Mouse (Mus musculus): ENCODE data around the gene Mocs3. TPM values are rescaled to one million over a fixed set of nuclear protein-coding genes. Genes with fewer than 3 reads are reported as not detected.

Gene Mocs3
- polyA plus RNA-seq, 1 experiment from 2014 or later: 7.7 TPM

- Histone ChIP-seq H3K36me3 (no peaks in the 10 kb centered on the region), H3K9ac (no peak overlapping the region), H3K27me3 (peaks cover 48% of the 10 kb centered on the region), H3K4me2 (no peak overlapping the region), H3K4me3 (no peak overlapping the region), H3K9me3 (0 out of 2 replicates have a peak, but pooled peaks cover 5% of the 10 kb centered on the region), H3K27ac (no peak overlapping the region), H3K4me1 (replicated peaks) (peaks cover 6% of the 10 kb centered on the region; the same call in 1 of the 2 replicates)
- no peak for ATAC-seq (ENCODE audit: low FRiP score)
- 58% methylated on average over 9 of the region's 9 CpGs for WGBS
These were observed 43.0 kb downstream of the Mocs3 start for GRCm38 (mm10) chr2:168273387-168273786.

GRCm38 (mm10) chr2:168274374-168274935, 44.0 kb downstream of the Mocs3 start:
- H3K27me3 ChIP-seq: peaks cover 57% of the 10 kb centered on the region
- 11% methylated on average over 11 of the region's 11 CpGs for WGBS
- no peak overlapping the region for H3K4me3 ChIP-seq
- H3K9ac ChIP-seq: no peak overlapping the region
- H3K27ac ChIP-seq: no peak overlapping the region
- ATAC-seq (ENCODE audit: low FRiP score): no peak
- H3K4me2 ChIP-seq: no peak overlapping the region
- H3K4me1 ChIP-seq (replicated peaks): peaks cover 6% of the 10 kb centered on the region; the same call in 1 of the 2 replicates
- H3K9me3 ChIP-seq: no peaks in the 10 kb centered on the region
- H3K36me3 ChIP-seq: no peaks in the 10 kb centered on the region

- H3K4me2 ChIP-seq: peak overlapping the region; percentile 80
- H3K9me3 ChIP-seq: no peaks in the 10 kb centered on the region
- H3K27ac ChIP-seq: no peak overlapping the region
- H3K4me1 ChIP-seq (replicated peaks): peaks cover 29% of the 10 kb centered on the region
- ATAC-seq (ENCODE audit: low FRiP score): peak; percentile 66
- peaks cover 75% of the 10 kb centered on the region for H3K27me3 ChIP-seq
- peak overlapping the region; percentile 50 for H3K4me3 ChIP-seq
- H3K36me3 ChIP-seq: no peaks in the 10 kb centered on the region
- H3K9ac ChIP-seq: peak overlapping the region; percentile 64
- WGBS: under 1% methylated on average over 72 of the region's 82 CpGs
These were observed 50.5 kb downstream of the Mocs3 start for GRCm38 (mm10) chr2:168280729-168281581.

- peak within 1 kb of the TSS; percentile 50 for H3K4me3 ChIP-seq
- peak within 1 kb of the TSS; percentile 64 for H3K9ac ChIP-seq
- H3K4me2 ChIP-seq: peak within 1 kb of the TSS; percentile 80
- no peaks in the 10 kb centered on the region for H3K36me3 ChIP-seq
- peaks cover 76% of the 10 kb centered on the region for H3K27me3 ChIP-seq
- 17% methylated on average over 12 of the region's 12 CpGs for WGBS
- H3K4me1 ChIP-seq (replicated peaks): peaks cover 23% of the 10 kb centered on the region
- no peak for ATAC-seq (ENCODE audit: low FRiP score)
- H3K9me3 ChIP-seq: no peaks in the 10 kb centered on the region
- H3K27ac ChIP-seq: no peak within 1 kb of the TSS
These were observed 51.2 kb downstream of the Mocs3 start, which contains the start of gene Kcng1 for GRCm38 (mm10) chr2:168281582-168281981. Gene Kcng1 (minus strand): TSS chr2:168281736.

Other genes starting within 250 kb of the Mocs3 start
- 0.26 and 0.31 TPM in 2 replicates for gene Ripor3, start 220.0 kb upstream of the Mocs3 start, polyA plus RNA-seq (2015; fragmentation: Nextera tagmentation; extraction: Ambion mirVana)
- 7.5 and 7.9 TPM in 2 replicates for gene Pard6b, start 149.6 kb upstream of the Mocs3 start, polyA plus RNA-seq (2015; fragmentation: Nextera tagmentation; extraction: Ambion mirVana)
- 3.1 and 3.5 TPM in 2 replicates for gene Adnp, start 23.5 kb upstream of the Mocs3 start, polyA plus RNA-seq (2015; fragmentation: Nextera tagmentation; extraction: Ambion mirVana)
- gene Gm20716, start 258 bp upstream of the Mocs3 start, polyA plus RNA-seq (2015; fragmentation: Nextera tagmentation; extraction: Ambion mirVana): 23.1 and 25.4 TPM in 2 replicates
- gene Dpm1, start within 50 bp of the Mocs3 start, polyA plus RNA-seq (2015; fragmentation: Nextera tagmentation; extraction: Ambion mirVana): 70.4 and 71.3 TPM in 2 replicates
- 0.99 and 1.1 TPM in 2 replicates for gene Kcng1, start 51.1 kb downstream of the Mocs3 start, polyA plus RNA-seq (2015; fragmentation: Nextera tagmentation; extraction: Ambion mirVana)

Data from hindbrain, embryonic 13.5 days (tissue).